Mouse (Mus musculus) thymus, adult 18-20 months (tissue): ENCODE data around the gene Clcn1.

Experiments
- DNase-seq, 2 experiments: peaks; one replicate each; pipeline ENCODE4 v3.0.0; 2022; ENCODE audit warnings: mixed read lengths in 2 of 2

The Clcn1 gene

GRCm38 (mm10) chr6:42350968-42351775, 64.7 kb downstream of the Clcn1 start:
- no peak for DNase-seq

GRCm38 (mm10) chr6:42351776-42352485, 65.4 kb downstream of the Clcn1 start:
- no peak for DNase-seq

DNA sequence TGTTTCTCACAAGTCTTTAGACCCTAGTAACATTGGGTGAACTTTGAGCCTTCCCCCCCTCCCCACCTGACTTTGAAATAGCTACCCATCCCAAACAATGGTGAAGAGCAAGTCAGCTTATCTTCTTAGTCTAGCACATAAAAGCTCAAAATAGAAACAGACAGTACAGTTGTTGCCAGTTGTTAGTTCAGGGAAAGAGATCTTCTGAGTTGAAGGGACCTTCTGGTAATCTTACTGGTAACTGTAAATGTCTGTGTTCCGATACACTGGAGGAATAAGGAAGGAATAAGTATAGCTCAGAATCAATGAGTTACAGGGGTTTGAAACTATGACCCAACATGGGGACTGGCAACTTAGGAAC, 66.0 kb downstream of the Clcn1 start:
- no peak for DNase-seq

DNA sequence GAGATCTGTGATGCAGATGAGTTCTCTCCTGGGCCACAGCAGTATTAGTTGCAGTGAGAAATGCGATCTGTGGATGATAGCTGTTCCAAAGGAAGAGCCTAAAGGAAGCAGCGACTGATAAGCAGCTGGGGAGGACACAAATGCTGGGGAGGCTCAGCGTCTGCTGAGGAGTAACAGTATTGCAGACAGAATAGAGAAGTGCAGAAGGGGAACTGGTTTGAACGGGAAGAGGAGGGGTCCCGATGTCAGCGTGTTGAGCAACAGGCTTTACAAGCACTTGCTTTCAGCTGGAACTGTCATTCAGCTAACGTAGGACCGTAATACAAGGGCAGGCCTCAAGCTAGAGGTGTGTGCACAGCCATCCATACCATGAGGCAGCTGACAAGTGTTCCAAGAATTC, 66.7 kb downstream of the Clcn1 start:
- no peak for DNase-seq

DNA sequence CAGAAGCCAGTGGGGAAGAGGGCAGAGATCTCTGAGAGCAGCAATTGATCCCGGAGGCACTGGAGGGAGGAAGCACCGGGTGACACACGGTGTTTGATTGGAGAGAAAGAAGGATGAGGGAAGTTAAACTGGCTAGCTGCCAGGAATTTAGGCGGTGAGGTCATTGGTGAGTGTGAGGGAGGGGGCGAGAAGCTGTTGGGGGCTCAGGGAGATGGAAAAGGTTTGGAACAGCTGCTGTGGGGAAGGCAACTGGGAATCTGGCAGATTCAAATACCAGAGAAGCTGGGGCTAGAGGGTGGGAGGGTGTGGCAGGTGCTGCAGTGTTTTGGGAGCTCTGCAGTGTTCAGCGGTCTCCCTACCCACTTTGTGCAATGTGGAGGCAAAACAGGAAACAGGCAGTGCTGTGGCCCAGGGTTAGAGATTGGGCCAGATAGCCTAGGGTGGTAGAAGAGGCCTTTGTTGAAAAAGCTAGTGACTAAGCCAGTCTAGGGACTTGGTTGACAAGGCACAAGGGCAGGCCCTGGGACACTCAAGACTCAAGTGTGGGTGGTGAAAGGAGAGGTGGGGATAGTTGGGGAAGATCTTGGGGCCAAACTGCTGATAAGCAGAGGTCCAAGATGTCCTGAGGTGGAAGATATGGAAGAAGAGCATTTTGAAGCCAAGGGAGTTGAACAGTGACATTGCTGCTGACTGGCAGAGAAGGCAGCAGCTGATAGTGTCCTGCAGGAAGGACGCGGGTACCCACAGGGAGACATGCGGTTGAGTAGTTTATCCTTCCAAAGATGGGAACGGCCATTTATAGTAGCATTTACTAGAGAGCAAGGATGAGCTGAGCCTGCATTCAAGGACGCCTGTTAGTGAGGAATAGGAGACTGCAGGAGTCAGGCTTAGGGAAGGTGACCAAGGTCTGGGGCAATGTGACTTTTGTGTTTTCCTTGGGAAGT, 67.9 kb downstream of the Clcn1 start:
- DNase-seq, result no peak

DNA sequence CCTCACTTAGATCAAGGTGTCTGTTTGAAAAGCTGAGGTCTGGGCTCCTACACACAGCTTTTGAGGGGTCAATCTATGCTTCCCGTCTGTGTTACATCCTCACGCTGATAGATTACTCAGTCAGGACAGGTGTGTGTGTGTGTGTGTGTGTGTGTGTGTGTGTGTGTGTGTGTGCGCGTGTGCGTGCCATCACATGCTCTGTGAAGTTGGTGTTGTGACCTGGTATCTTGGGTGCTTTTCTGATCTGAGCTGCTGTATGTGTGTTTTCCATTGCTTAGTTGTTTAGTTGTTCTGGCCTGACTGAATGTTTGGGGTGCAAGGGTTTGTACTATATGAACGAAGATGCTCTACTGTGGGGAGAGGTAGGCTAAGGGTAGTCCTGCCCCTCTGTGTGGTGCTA, 68.9 kb downstream of the Clcn1 start:
- DNase-seq, result no peak

- no peak for DNase-seq
Observed at GRCm38 (mm10) chr6:42355794-42356600, 69.5 kb downstream of the Clcn1 start.

GRCm38 (mm10) chr6:42356913-42357312, 70.4 kb downstream of the Clcn1 start:
- DNase-seq, result no peak

DNA sequence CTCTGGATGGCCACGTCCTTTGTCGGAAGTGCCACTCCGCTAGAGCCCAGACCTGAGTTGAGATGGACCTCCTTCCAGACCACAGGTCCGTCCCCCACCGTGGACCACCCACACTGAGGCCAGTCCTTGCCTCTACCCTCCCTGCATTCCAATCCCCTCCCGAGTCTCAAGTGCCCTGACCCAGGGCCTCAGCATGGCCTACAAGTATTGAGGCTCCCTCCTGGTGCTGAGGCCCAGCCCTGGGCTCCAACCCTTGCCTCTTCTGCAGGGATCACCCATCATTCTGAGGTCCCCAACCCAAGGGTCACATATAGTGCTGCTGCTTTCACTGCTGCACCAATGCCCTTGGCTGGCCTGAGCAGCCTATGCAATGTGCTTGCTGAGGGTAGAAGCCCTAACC, 71.4 kb downstream of the Clcn1 start:
- DNase-seq, result no peak

DNA sequence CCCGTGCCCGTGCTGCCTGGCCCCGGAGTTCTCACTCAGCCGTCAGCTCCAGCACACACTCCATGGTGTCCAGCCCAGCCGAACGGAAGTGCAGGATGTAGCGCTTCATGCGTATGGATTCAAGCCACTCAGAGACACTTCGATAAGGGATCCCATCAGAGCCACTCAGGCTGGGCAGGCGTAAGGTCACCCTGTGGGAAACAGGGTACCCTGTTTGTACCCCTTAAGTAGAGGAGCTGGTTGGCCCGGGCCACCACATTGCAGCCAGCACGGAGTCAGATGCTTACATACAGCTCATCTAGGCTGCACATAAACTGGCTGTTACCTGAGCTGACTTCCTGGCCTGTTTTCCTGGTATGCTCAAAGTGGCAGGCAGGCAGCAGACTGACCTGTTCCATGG, 72.4 kb downstream of the Clcn1 start:
- DNase-seq, result no peak

GRCm38 (mm10) chr6:42359364-42360147, 73.1 kb downstream of the Clcn1 start:
- DNase-seq, result no peak

GRCm38 (mm10) chr6:42360231-42360840, 73.9 kb downstream of the Clcn1 start:
- DNase-seq, result no peak

DNA sequence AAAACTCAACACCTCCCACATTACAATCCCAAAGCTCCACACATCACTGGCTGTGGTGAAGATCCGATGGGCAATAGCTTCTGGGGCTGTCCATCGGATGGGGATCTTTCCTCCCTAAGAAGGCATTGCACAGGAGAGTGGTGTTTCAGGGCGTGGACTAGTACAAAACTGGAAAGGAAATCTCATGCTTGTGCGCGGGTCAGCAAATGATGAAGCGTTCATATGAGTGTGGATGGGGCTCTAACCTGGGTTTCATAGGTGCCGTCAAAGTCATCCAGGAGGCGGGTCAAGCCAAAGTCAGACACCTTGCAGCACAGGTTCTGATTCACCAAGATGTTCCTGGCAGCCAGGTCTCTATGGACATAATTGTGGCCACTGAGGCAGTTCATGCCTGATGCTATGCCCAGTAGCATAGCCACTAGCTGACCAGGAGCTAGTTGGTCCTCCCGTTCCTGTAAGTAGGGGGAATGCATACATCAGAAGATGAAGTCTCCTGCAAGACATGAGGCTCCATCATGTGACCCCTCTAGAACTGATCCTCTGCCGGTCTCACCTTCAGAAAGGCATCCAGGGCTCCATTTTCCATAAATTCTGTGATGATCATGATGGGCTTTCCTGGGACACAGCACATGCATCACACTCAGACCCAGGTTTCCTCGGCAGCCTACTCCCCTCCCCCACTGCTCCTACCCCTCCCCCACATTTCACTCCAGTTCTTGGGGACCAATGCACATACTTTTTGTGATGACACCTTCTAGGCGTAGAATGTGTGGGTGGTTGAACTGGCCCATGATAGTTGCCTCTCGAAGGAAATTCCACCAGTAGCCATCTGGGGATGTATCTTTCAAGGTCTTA, 74.8 kb downstream of the Clcn1 start:
- no peak for DNase-seq

DNA sequence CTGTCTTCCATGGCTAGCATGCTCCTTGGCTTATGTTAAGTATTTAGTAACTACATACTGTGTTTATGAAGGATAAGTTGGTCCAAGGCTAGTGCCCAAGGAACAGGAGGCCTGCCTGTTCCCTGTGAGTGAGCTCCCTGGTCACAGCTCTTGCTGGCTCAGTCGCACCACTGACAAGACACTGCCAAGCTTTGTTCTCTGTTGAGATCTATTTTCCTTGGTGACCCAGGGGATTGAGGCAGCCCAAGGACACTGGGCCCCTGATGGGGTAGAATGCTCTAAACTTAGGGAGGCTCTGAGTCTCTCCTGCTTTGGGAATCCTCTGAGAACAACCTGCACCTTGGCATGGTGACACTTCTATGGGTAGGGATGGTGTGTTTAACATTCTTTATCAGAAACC, 75.6 kb downstream of the Clcn1 start:
- DNase-seq, result no peak

- no peak for DNase-seq
Observed at GRCm38 (mm10) chr6:42362497-42362896, 76.0 kb downstream of the Clcn1 start.

GRCm38 (mm10) chr6:42362974-42363373, 76.5 kb downstream of the Clcn1 start:
- no peak for DNase-seq

DNA sequence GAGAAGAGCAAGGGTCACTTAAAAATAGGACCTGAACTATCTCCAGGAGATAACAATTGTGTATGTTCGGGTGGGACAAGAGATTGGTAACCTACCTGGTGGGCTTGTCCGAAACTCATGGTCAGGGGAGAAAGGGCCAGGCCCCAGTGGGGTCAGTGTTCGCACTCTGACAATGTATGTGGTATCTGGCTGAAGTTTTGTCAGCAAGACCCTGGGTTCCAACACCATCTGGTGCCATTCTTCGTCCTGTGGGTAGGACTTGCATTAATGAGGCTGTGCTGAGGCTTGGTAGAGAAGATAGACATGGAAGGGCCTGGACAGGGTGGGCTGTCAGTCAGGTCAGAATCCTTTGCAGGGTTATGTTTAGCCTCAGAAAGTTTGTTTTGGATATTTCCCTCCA, 77.6 kb downstream of the Clcn1 start:
- no peak for DNase-seq

GRCm38 (mm10) chr6:42364607-42365006, 78.1 kb downstream of the Clcn1 start:
- no peak for DNase-seq

- no peak for DNase-seq
Observed at GRCm38 (mm10) chr6:42365215-42365614, 78.7 kb downstream of the Clcn1 start.
